Mouse (Mus musculus) forebrain, embryonic 11.5 days (tissue): Measurements from ENCODE around the gene Rrp12. TPM values are rescaled to one million over a fixed set of nuclear protein-coding genes. Genes with fewer than 3 reads are reported as not detected.

Experiments used
- ATAC-seq: fragments of 200-750 bp; cut with Nextera tagmentation; replicated peaks from 2 replicates; pipeline ENCODE4 v1.8.0; 2017; ENCODE audit warnings: moderate TSS enrichment; ENCODE audit not compliant: low FRiP score
- DNase-seq: peaks from one replicate; pipeline ENCODE4 v3.0.0-alpha.2; 2017; ENCODE audit warnings: low spot score
- H3K27ac ChIP-seq: fragments of 300-500 bp; sonication (generic); 2 replicates; pipeline ENCODE4 v1.5.1; 2014; ENCODE audit warnings: low read depth, low read length
- H3K27me3 ChIP-seq: fragments of 300-500 bp; sonication (generic); 2 replicates; pipeline ENCODE4 v1.6.1; 2014; ENCODE audit warnings: mild to moderate bottlenecking, low read length, mixed read lengths; ENCODE audit not compliant: control insufficient read depth, insufficient read depth
- H3K36me3 ChIP-seq: fragments of 300-500 bp; sonication (generic); 2 replicates; pipeline ENCODE4 v1.6.1; 2014; ENCODE audit warnings: mild to moderate bottlenecking, low read length, moderate library complexity, mixed read lengths; ENCODE audit not compliant: control insufficient read depth, insufficient read depth
- H3K4me1 ChIP-seq: fragments of 300-500 bp; sonication (generic); replicated peaks from 2 replicates; pipeline ENCODE4 v1.6.1; 2014; ENCODE audit warnings: low read length, mixed read lengths; ENCODE audit not compliant: control insufficient read depth, insufficient read depth
- H3K4me2 ChIP-seq: fragments of 300-500 bp; sonication (generic); 2 replicates; pipeline ENCODE4 v1.6.1; 2014; ENCODE audit warnings: low read depth, mild to moderate bottlenecking, low read length, moderate library complexity, mixed read lengths; ENCODE audit not compliant: severe bottlenecking
- H3K4me3 ChIP-seq: fragments of 300-500 bp; sonication (generic); 2 replicates; pipeline ENCODE4 v1.5.1; 2014; ENCODE audit warnings: low read depth, low read length
- H3K9ac ChIP-seq: fragments of 300-500 bp; sonication (generic); 2 replicates; pipeline ENCODE4 v1.6.1; 2014; ENCODE audit warnings: low read length
- H3K9me3 ChIP-seq: fragments of 300-500 bp; sonication (generic); 2 replicates; pipeline ENCODE4 v1.6.1; 2016; ENCODE audit warnings: low read length, mixed read lengths; ENCODE audit not compliant: control insufficient read depth
- WGBS: fragments of 180-500 bp; shearing (Covaris S2); extraction: QIAGEN DNeasy Blood & Tissue Kit; methylation state at CpG from one replicate; pipeline ENCODE4 v1.1.7; 2014; 5-methylcytosine and 5-hydroxymethylcytosine counted together
- polyA plus RNA-seq: library from polyadenylated mRNA; unstranded; fragments of >200 nt; fragmentation: Nextera tagmentation; extraction: Ambion mirVana; gene quantifications from 2 replicates; pipeline ENCODE4 v1.2.1, GENCODE M21; 2014

The Rrp12 gene
- polyA plus RNA-seq, 1 experiment from 2014 or later: 26.1 TPM

- H3K4me2 ChIP-seq: no peak overlapping the region
- DNase-seq (no peak), ATAC-seq (no peak)
- H3K36me3 ChIP-seq: no peaks in the 10 kb centered on the region
- H3K4me1 ChIP-seq: 0 out of 2 replicates have a peak, but pooled peaks cover 2% of the 10 kb centered on the region
- no peaks in the 10 kb centered on the region for H3K27me3 ChIP-seq
- WGBS: 85% methylated on average over 4 of the region's 4 CpGs
- H3K4me3 ChIP-seq: no peak overlapping the region
- no peak overlapping the region for H3K27ac ChIP-seq
- no peaks in the 10 kb centered on the region for H3K9me3 ChIP-seq
- no peak overlapping the region for H3K9ac ChIP-seq
Measured at GRCm38 (mm10) chr19:41818749-41819148, 77.2 kb downstream of the Rrp12 start.

GRCm38 (mm10) chr19:41817325-41817724, 78.6 kb downstream of the Rrp12 start:
- Histone ChIP-seq H3K9ac (no peak overlapping the region), H3K4me2 (no peak overlapping the region), H3K9me3 (no peaks in the 10 kb centered on the region), H3K4me1 (0 out of 2 replicates have a peak, but pooled peaks cover 2% of the 10 kb centered on the region), H3K27ac (no peak overlapping the region), H3K27me3 (no peaks in the 10 kb centered on the region), H3K36me3 (no peaks in the 10 kb centered on the region), H3K4me3 (no peak overlapping the region)
- ATAC-seq: no peak
- 58% methylated on average over 10 of the region's 10 CpGs for WGBS
- no peak for DNase-seq

GRCm38 (mm10) chr19:41816915-41817314, 79.1 kb downstream of the Rrp12 start:
- ATAC-seq (no peak), DNase-seq (no peak)
- H3K4me2 ChIP-seq: no peak overlapping the region
- no peaks in the 10 kb centered on the region for H3K27me3 ChIP-seq
- no peak overlapping the region for H3K4me3 ChIP-seq
- 60% methylated on average over 5 of the region's 5 CpGs for WGBS
- H3K9ac ChIP-seq: no peak overlapping the region
- no peaks in the 10 kb centered on the region for H3K9me3 ChIP-seq
- no peaks in the 10 kb centered on the region for H3K36me3 ChIP-seq
- no peak overlapping the region for H3K27ac ChIP-seq
- 0 out of 2 replicates have a peak, but pooled peaks cover 2% of the 10 kb centered on the region for H3K4me1 ChIP-seq

- no peaks in the 10 kb centered on the region for H3K36me3 ChIP-seq
- DNase-seq (no peak), ATAC-seq (no peak)
- H3K4me2 ChIP-seq: no peak overlapping the region
- H3K4me3 ChIP-seq: no peak overlapping the region
- H3K9ac ChIP-seq: no peak overlapping the region
- H3K4me1 ChIP-seq: 0 out of 2 replicates have a peak, but pooled peaks cover 2% of the 10 kb centered on the region
- no peak overlapping the region for H3K27ac ChIP-seq
- H3K9me3 ChIP-seq: no peaks in the 10 kb centered on the region
- 83% methylated on average over 5 of the region's 5 CpGs for WGBS
- H3K27me3 ChIP-seq: no peaks in the 10 kb centered on the region
Measured at GRCm38 (mm10) chr19:41816410-41816809, 79.6 kb downstream of the Rrp12 start.

- Histone ChIP-seq H3K4me1 (no peaks in the 10 kb centered on the region), H3K9me3 (no peaks in the 10 kb centered on the region), H3K27me3 (no peaks in the 10 kb centered on the region), H3K27ac (no peak overlapping the region), H3K36me3 (no peaks in the 10 kb centered on the region), H3K9ac (no peak overlapping the region), H3K4me3 (no peak overlapping the region), H3K4me2 (no peak overlapping the region)
- WGBS: 90% methylated on average over 4 of the region's 4 CpGs
- ATAC-seq: no peak
- no peak for DNase-seq
Measured at GRCm38 (mm10) chr19:41813374-41813773, 82.6 kb downstream of the Rrp12 start.

Other genes with a start within 250 kb of the Rrp12 start
- 4.6 and 5.6 TPM in 2 replicates for gene Slit1, start 152.5 kb downstream of the Rrp12 start, polyA plus RNA-seq
- gene Arhgap19, start 94.1 kb downstream of the Rrp12 start, polyA plus RNA-seq: 44.1 and 48.4 TPM in 2 replicates
- 12.7 and 13.2 TPM in 2 replicates for gene Frat1, start 66.2 kb downstream of the Rrp12 start, polyA plus RNA-seq
- gene Frat2, start 48.0 kb downstream of the Rrp12 start, polyA plus RNA-seq: 10.4 and 14.1 TPM in 2 replicates
- 901 and 961 TPM in 2 replicates for gene Pgam1, start 15.8 kb upstream of the Rrp12 start, polyA plus RNA-seq
- gene Exosc1, start 37.2 kb upstream of the Rrp12 start, polyA plus RNA-seq: 83.9 and 87.5 TPM in 2 replicates
- 70.7 and 76.6 TPM in 2 replicates for gene Zdhhc16, start 37.3 kb upstream of the Rrp12 start, polyA plus RNA-seq
- gene Mms19, start 85.0 kb upstream of the Rrp12 start, polyA plus RNA-seq: 38.2 and 39.9 TPM in 2 replicates
- gene Ubtd1, start 85.6 kb upstream of the Rrp12 start, polyA plus RNA-seq: 8.5 and 9.7 TPM in 2 replicates
- gene Ankrd2, start 139.8 kb upstream of the Rrp12 start, polyA plus RNA-seq: not detected in 2 replicates
- 1.1 and 1.9 TPM in 2 replicates for gene Hoga1, start 149.4 kb upstream of the Rrp12 start, polyA plus RNA-seq
- 0.13 TPM in 1 of 2 replicates, not detected in the other for gene 4933411K16Rik, start 156.1 kb upstream of the Rrp12 start, polyA plus RNA-seq
- gene Morn4, start 190.2 kb upstream of the Rrp12 start, polyA plus RNA-seq: 52.9 and 63.1 TPM in 2 replicates
- 29.0 and 30.7 TPM in 2 replicates for gene Pi4k2a, start 194.3 kb upstream of the Rrp12 start, polyA plus RNA-seq
- gene Avpi1, start 232.9 kb upstream of the Rrp12 start, polyA plus RNA-seq: 15.6 and 16.3 TPM in 2 replicates